Mouse (Mus musculus) embryonic facial prominence, embryonic 13.5 days (tissue): Measurements from ENCODE around the gene Ptpn4. TPM values are rescaled to one million over a fixed set of nuclear protein-coding genes. Genes with fewer than 3 reads are reported as not detected.

ENCODE experiments used
- ATAC-seq: fragments of 200-750 bp; cut with Nextera tagmentation; 2 replicates; pipeline ENCODE4 v1.8.0; 2017; ENCODE audit warnings: low read depth; ENCODE audit not compliant: insufficient number of reproducible peaks, insufficient read depth, low FRiP score, low TSS enrichment
- H3K27ac ChIP-seq: fragments of 300-500 bp; sonication (generic); 2 replicates; pipeline ENCODE4 v1.5.1; 2015; ENCODE audit warnings: moderate library complexity, mild to moderate bottlenecking, inconsistent platforms
- H3K27me3 ChIP-seq: fragments of 300-500 bp; sonication (generic); 2 replicates; pipeline ENCODE4 v1.6.1; 2015; ENCODE audit warnings: mild to moderate bottlenecking, inconsistent platforms
- H3K36me3 ChIP-seq: fragments of 300-500 bp; sonication (generic); 2 replicates; pipeline ENCODE4 v1.6.1; 2015; ENCODE audit warnings: mild to moderate bottlenecking, inconsistent platforms
- H3K4me1 ChIP-seq: fragments of 300-500 bp; sonication (generic); 2 replicates; pipeline ENCODE4 v1.6.1; 2015; ENCODE audit warnings: inconsistent platforms
- H3K4me2 ChIP-seq: fragments of 300-500 bp; sonication (generic); 2 replicates; pipeline ENCODE4 v1.6.1; 2015; ENCODE audit warnings: moderate library complexity, mild to moderate bottlenecking, inconsistent platforms
- H3K4me3 ChIP-seq: fragments of 300-500 bp; sonication (generic); 2 replicates; pipeline ENCODE4 v1.5.1; 2015; ENCODE audit warnings: mild to moderate bottlenecking, inconsistent platforms
- H3K9ac ChIP-seq: fragments of 300-500 bp; sonication (generic); 2 replicates; pipeline ENCODE4 v1.6.1; 2015; ENCODE audit warnings: mild to moderate bottlenecking, inconsistent platforms
- H3K9me3 ChIP-seq: fragments of 300-500 bp; sonication (generic); 2 replicates; pipeline ENCODE4 v1.6.1; 2016; ENCODE audit warnings: inconsistent platforms
- WGBS: fragments of 180-500 bp; shearing (Covaris S2); methylation state at CpG from one replicate; pipeline ENCODE4 v1.1.7; 2015; ENCODE audit warnings: mixed read lengths; 5-methylcytosine and 5-hydroxymethylcytosine counted together
- polyA plus RNA-seq: library from polyadenylated mRNA; unstranded; fragments of >200 nt; fragmentation: Nextera tagmentation; extraction: Ambion mirVana; gene quantifications from 2 replicates; pipeline ENCODE4 v1.2.1, GENCODE M21; 2015

Ptpn4 gene
- polyA plus RNA-seq = 4.7 and 6.3 TPM in 2 replicates

DNA sequence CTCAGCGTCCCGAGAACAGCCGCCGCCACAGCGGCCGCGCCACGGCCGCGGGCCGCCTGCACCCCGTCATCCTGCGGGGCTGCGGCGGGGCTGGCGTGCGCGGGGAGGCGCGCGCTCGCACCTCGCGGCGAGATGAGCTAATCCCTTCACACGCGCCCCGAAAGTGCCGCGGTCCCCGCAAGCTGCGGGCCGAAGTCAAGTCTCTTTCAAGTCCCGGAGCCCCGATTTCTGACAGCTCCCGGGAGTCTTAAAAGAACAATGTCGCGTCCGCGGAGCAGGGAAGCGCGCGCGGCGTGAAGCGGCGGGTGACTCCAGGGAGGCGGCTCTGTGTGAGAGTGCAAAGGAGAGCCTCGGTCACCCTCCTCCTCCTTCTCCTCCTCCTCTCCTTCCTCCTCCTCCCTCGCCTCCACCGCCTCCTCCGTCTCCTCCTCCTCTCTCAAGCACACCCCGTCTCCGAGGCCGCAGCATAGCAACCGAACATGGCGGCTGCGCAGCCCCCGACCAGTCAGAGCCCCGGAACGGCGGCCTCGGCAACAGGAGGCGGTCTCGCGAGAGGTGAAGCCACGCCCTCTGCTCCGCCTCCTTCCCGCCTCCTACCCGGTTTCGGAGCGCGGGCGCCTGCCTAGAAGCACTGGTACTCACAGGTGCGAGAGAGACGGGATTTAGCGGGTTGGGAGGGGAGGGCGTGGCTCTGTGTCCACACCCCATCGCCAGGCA, at the start of gene Ptpn4:
Ptpn4 (minus strand) TSS at position 579 of the 717 bp plus-strand sequence.
- peak; percentile 99 for ATAC-seq
- H3K4me2 ChIP-seq = peak within 1 kb of the TSS; percentile 67
- H3K9me3 ChIP-seq = no peaks in the 10 kb centered on the region
- H3K4me1 ChIP-seq = peaks cover 11% of the 10 kb centered on the region
- H3K27me3 ChIP-seq = no peaks in the 10 kb centered on the region
- peak within 1 kb of the TSS; percentile 92 for H3K27ac ChIP-seq
- peak within 1 kb of the TSS; percentile 92 for H3K9ac ChIP-seq
- WGBS = under 1% methylated on average over 75 of the region's 79 CpGs
- H3K4me3 ChIP-seq = peak within 1 kb of the TSS; percentile 82
- H3K36me3 ChIP-seq = no peaks in the 10 kb centered on the region

DNA sequence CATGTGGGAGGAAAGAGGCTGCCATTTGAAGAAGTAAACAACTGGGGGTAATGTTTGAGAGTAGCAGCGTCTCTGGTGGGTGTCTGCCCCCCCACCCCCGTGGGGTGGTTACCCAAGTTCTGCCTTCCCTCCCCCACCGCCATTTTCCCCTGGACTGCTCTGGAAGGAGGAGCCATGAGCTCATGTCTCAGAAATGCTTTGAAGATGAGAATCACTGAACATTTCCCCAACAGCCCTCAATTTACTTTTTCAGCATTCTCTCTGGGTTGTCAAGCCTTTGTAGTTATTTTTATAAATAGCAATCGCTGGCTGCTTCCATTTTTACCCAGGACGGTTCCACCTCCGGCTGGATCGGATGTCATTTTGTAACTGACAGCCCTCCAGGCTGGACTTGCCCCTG, 48.9 kb upstream of the Ptpn4 start:
- no peak overlapping the region for H3K4me3 ChIP-seq
- H3K27ac ChIP-seq = peak overlapping the region; percentile 44
- H3K9ac ChIP-seq = no peak overlapping the region
- 23% methylated on average over 7 of the region's 7 CpGs for WGBS
- H3K4me2 ChIP-seq = no peak overlapping the region
- no peaks in the 10 kb centered on the region for H3K27me3 ChIP-seq
- ATAC-seq = no peak
- H3K4me1 ChIP-seq = peaks cover 18% of the 10 kb centered on the region
- H3K9me3 ChIP-seq = no peaks in the 10 kb centered on the region
- no peaks in the 10 kb centered on the region for H3K36me3 ChIP-seq

- H3K4me1 ChIP-seq = peaks cover 18% of the 10 kb centered on the region
- no peaks in the 10 kb centered on the region for H3K9me3 ChIP-seq
- 89% methylated on average over 3 of the region's 3 CpGs for WGBS
- no peak for ATAC-seq
- H3K4me3 ChIP-seq = no peak overlapping the region
- no peaks in the 10 kb centered on the region for H3K36me3 ChIP-seq
- no peak overlapping the region for H3K4me2 ChIP-seq
- H3K27me3 ChIP-seq = no peaks in the 10 kb centered on the region
- H3K27ac ChIP-seq = no peak overlapping the region
- H3K9ac ChIP-seq = no peak overlapping the region
Measured at GRCm38 (mm10) chr1:119884272-119884671, 46.9 kb upstream of the Ptpn4 start.

DNA sequence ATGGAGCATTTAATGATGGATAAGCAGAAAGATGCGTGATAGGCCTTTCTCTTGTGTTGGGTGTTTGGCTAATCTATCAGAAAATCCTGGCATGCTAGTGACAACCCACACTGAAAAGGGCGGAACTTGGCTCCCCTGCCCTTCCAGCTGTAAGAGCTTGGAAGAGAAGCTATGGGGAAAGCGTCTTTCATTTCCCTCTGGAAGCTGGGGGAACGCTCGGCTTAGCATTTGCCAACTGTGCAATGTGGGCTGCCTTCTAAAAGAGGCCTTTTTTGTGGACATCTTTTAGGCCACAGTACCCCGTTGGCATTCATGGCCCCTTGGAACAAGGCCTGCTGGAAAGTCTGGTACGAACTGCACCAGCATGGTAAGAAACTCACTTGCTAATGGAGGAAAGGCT, 41.5 kb upstream of the Ptpn4 start:
- Histone ChIP-seq H3K4me2 (no peak overlapping the region), H3K4me1 (peaks cover 6% of the 10 kb centered on the region; the same call in 1 of the 2 replicates), H3K9ac (no peak overlapping the region), H3K27me3 (no peaks in the 10 kb centered on the region), H3K36me3 (no peaks in the 10 kb centered on the region), H3K4me3 (no peak overlapping the region), H3K27ac (no peak overlapping the region), H3K9me3 (no peaks in the 10 kb centered on the region)
- no peak for ATAC-seq
- WGBS = 82% methylated on average over 7 of the region's 7 CpGs

DNA sequence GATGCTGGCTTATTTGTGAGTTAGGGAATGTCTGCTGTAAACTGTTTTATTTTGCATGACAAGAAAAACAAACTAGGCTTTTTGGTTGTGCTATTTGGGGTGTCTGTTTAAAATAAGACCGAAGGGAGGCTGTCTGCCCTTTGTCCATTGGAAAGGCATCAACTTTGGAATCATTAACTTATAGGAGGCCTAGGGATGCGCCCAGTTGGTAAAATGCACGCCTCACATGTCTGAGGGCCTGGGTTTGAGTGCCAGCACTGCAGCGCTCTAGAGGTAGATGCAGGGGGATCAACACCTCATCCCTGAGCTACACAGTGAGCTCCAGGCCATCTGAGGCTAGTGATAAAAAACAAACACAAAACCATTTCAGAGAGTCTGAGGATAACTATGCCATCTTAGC, 40.1 kb upstream of the Ptpn4 start:
- Histone ChIP-seq H3K36me3 (no peaks in the 10 kb centered on the region), H3K27ac (no peak overlapping the region), H3K4me3 (no peak overlapping the region), H3K9me3 (no peaks in the 10 kb centered on the region), H3K4me1 (peaks cover 6% of the 10 kb centered on the region; the same call in 1 of the 2 replicates), H3K27me3 (no peaks in the 10 kb centered on the region), H3K9ac (no peak overlapping the region), H3K4me2 (no peak overlapping the region)
- WGBS = 88% methylated on average over 4 of the region's 4 CpGs
- no peak for ATAC-seq

DNA sequence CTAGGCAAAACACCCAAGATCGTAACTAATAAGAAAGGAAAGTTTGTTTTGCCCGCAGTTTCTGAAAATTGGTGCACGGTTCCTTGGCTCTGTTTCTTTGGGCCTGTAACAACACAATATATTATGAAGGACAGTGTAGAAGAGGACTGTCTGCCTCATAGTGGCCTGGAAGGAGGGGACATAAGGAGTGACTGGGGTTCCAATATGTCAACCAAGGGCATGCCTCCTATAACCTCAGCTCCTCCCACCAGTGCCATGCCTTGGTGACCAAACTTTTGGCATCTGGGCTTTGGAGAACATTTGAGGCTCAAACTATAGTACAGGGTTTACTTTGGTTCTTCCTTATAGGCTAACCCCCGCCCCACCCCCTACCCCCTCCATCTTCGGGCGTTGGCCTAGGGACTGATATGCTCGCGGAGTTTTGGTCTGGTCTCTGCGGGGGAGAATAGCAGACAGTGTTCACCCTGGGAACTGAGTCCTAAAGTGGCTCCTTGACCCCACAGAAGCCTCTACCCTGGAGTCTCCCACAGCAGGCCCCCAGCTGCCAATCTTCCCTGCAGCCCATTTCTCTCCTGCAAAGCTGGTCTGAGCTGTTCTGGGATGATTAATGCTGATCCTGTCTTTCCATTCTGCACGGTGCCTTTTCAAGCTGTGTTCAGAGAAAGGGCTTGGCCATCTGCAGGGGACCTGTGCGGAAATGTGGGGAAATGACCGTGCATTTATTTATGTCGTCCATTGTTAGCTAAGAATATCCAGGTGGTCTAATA, 31.2 kb upstream of the Ptpn4 start:
- Histone ChIP-seq H3K4me2 (no peak overlapping the region), H3K9me3 (no peaks in the 10 kb centered on the region), H3K4me3 (no peak overlapping the region), H3K9ac (no peak overlapping the region), H3K36me3 (no peaks in the 10 kb centered on the region), H3K4me1 (peaks cover 7% of the 10 kb centered on the region; the same call in 1 of the 2 replicates), H3K27ac (peak overlapping the region; percentile 48; the same call in 1 of the 2 replicates), H3K27me3 (no peaks in the 10 kb centered on the region)
- ATAC-seq = no peak
- WGBS = 72% methylated on average over 13 of the region's 13 CpGs

- peaks cover 9% of the 10 kb centered on the region; the same call in 1 of the 2 replicates for H3K4me1 ChIP-seq
- H3K4me2 ChIP-seq = no peak overlapping the region
- no peak overlapping the region for H3K9ac ChIP-seq
- 21% methylated on average over 2 of the region's 2 CpGs for WGBS
- ATAC-seq = no peak
- H3K27me3 ChIP-seq = no peaks in the 10 kb centered on the region
- no peak overlapping the region for H3K4me3 ChIP-seq
- H3K36me3 ChIP-seq = no peaks in the 10 kb centered on the region
- H3K9me3 ChIP-seq = no peaks in the 10 kb centered on the region
- H3K27ac ChIP-seq = no peak overlapping the region
Measured at GRCm38 (mm10) chr1:119867300-119867699, 29.9 kb upstream of the Ptpn4 start.

DNA sequence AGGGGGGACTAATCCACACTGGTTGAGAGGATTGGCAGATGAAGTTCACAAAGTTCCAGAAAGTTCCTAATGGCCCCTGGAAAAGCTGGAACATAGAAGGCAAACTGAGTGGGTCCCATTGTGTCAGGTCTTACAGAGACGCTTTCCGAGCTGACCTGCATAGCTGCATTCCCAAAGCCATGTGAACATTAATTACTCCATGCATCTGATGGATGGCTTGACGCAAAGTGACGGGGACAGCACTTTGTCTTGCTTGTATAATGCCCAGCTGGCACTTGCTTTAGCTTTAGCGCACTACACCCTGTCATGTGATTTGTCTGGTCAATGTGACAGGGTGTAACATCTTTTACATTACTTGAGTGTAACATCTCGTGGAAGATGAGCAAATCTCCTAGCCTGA, 27.9 kb upstream of the Ptpn4 start:
- H3K9ac ChIP-seq = no peak overlapping the region
- WGBS = 80% methylated on average over 6 of the region's 6 CpGs
- no peak overlapping the region for H3K4me2 ChIP-seq
- H3K4me3 ChIP-seq = no peak overlapping the region
- ATAC-seq = no peak
- peaks cover 9% of the 10 kb centered on the region; the same call in 1 of the 2 replicates for H3K4me1 ChIP-seq
- H3K36me3 ChIP-seq = no peaks in the 10 kb centered on the region
- no peaks in the 10 kb centered on the region for H3K27me3 ChIP-seq
- no peak overlapping the region for H3K27ac ChIP-seq
- no peaks in the 10 kb centered on the region for H3K9me3 ChIP-seq

GRCm38 (mm10) chr1:119863507-119864296, 26.3 kb upstream of the Ptpn4 start:
- H3K27me3 ChIP-seq = no peaks in the 10 kb centered on the region
- H3K4me2 ChIP-seq = no peak overlapping the region
- H3K4me1 ChIP-seq = peaks cover 9% of the 10 kb centered on the region; the same call in 1 of the 2 replicates
- ATAC-seq = no peak
- H3K4me3 ChIP-seq = no peak overlapping the region
- 58% methylated on average over 7 of the region's 7 CpGs for WGBS
- H3K27ac ChIP-seq = no peak overlapping the region; the same call in 1 of the 2 replicates
- no peak overlapping the region for H3K9ac ChIP-seq
- H3K36me3 ChIP-seq = no peaks in the 10 kb centered on the region
- H3K9me3 ChIP-seq = no peaks in the 10 kb centered on the region

- H3K4me2 ChIP-seq = no peak overlapping the region
- H3K4me1 ChIP-seq = peaks cover 9% of the 10 kb centered on the region; the same call in 1 of the 2 replicates
- no peak overlapping the region for H3K9ac ChIP-seq
- 83% methylated on average over 5 of the region's 5 CpGs for WGBS
- no peak for ATAC-seq
- no peaks in the 10 kb centered on the region for H3K27me3 ChIP-seq
- no peak overlapping the region for H3K27ac ChIP-seq
- no peaks in the 10 kb centered on the region for H3K36me3 ChIP-seq
- H3K4me3 ChIP-seq = no peak overlapping the region
- H3K9me3 ChIP-seq = 0 out of 2 replicates have a peak, but pooled peaks cover 3% of the 10 kb centered on the region
Measured at GRCm38 (mm10) chr1:119859566-119859965, 22.2 kb upstream of the Ptpn4 start.

DNA sequence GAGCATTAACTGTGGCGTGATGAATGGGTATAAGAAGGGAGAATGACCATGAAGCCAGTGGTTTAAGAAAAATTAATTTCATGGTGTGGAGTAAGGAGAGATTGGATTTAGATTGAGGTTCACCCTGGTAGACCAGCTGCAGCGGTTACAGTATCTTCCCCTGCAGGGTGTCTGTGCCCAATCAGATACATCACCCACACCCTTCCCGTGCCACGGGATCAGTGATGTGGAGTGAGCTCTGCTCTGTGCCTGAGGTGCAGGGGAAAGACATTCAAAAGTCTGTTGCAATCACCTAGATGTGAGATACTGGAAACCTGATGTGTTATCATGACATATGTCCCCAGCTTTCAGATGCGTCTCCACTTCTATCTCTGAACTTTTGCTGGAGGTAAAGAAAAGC, 15.6 kb upstream of the Ptpn4 start:
- H3K27ac ChIP-seq = no peak overlapping the region
- H3K9ac ChIP-seq = no peak overlapping the region
- H3K9me3 ChIP-seq = 0 out of 2 replicates have a peak, but pooled peaks cover 2% of the 10 kb centered on the region
- H3K27me3 ChIP-seq = no peaks in the 10 kb centered on the region
- no peak for ATAC-seq
- H3K4me2 ChIP-seq = no peak overlapping the region
- WGBS = 84% methylated on average over 5 of the region's 5 CpGs
- no peaks in the 10 kb centered on the region for H3K4me1 ChIP-seq
- H3K36me3 ChIP-seq = no peaks in the 10 kb centered on the region
- H3K4me3 ChIP-seq = no peak overlapping the region
